Mouse (Mus musculus) liver, postnatal 0 days (tissue): ENCODE measurements at regions not wholly inside any gene's neighbourhood (a gene's known extent, or its start where the extent isn't known, plus 50 kb on each side); places are given as distances from the start of the nearest gene placed in this dataset.

Source experiments
- CTCF ChIP-seq: sonication (generic); IDR thresholded peaks from 2 replicates; pipeline ENCODE4 v1.5.1; 2016; ENCODE audit warnings: antibody characterized with exemption, low read depth
- EP300 ChIP-seq: IDR thresholded peaks from 2 replicates; pipeline ENCODE4 v1.6.1; 2016; ENCODE audit warnings: antibody characterized with exemption, low read depth, mild to moderate bottlenecking

DNA sequence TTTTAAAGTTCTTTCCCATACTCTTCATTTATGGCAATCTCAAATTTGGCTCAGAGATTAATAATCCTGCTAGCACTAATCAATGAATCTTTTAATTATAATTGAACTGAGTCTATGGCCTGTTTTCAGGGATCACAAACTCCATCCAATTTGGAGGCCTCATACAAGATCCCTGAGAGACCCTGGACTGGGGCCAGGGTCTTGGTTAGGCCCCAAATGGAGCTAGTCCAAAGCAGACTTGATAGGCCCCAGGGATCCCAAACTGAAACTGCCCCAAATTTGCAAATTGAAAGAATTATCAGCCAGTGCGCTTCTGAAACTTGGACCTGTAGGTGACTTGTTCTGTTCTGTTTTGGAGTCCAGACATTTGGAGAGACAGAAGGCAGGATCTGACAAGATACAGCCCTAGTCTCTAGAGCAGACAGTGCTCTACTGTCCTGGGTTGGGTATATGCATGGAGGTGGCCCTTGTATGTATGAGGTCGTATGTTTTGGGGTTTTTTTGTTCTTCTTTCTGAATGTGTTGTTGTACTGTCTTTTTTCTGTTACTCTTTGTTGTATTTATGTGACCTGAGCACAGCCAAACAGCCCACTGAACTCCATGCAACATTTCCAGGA is 3978.3 kb downstream of the 9330182O14Rik start:
- no peak for TF ChIP-seq CTCF
- TF ChIP-seq EP300, result no peak
